Mouse (Mus musculus): ENCODE results near the gene Srgap2.
A peak's percentile ranks its signal among the peaks of the same experiment; 100 is the strongest.

The Srgap2 gene

DNA sequence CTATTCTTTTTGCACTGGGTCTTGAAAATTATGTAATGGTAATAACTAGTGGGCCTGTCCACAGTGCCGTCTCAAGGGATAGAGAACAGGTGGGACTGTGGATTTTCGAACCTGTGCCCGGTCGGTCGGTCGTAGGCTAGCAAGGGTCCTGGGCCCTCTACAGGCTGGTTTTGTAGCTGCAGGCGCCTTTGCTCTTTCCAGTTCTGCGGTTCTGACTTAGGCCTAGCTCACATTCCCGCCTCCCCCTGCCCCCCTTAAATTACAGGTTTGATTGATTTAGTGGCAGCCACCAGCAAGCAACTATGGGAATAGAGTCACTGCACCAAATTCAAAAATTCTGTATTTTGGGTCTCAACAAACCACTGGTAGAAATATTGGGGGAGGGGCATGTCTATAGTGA, 281.2 kb downstream of the Srgap2 start:
- DNase-seq (ENCODE audit: low read depth), result peak; percentile 70

- DNase-seq (ENCODE audit: low read depth), result peak; percentile 67
Observed at GRCm38 (mm10) chr1:131245089-131245856, 281.9 kb downstream of the Srgap2 start, which contains the start of gene Rassf5. Rassf5 (minus strand) TSS chr1:131245258.

- DNase-seq (ENCODE audit: low read depth), result peak; percentile 32
Observed at GRCm38 (mm10) chr1:131244536-131245088, 282.5 kb downstream of the Srgap2 start.

DNA sequence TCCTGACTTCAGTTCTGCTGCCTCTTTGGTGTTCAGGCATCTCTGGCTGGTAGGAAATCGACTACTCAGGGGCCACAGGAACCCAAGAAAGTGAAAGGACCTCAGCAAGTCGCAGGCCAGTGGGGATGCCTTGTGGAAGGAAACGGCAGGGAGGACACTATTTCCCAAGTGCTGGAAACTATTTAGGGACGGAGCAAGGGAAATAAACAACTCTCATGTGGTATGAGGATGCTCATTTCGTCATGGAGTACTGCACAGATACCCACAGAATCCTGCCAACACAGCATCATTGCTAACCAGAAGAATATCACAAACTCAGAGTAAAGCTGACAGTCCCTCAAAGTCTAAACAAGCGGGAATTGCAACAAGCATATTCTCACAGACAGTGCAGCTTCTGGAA, 284.2 kb downstream of the Srgap2 start:
- no peak for DNase-seq (ENCODE audit: low read depth)

DNA sequence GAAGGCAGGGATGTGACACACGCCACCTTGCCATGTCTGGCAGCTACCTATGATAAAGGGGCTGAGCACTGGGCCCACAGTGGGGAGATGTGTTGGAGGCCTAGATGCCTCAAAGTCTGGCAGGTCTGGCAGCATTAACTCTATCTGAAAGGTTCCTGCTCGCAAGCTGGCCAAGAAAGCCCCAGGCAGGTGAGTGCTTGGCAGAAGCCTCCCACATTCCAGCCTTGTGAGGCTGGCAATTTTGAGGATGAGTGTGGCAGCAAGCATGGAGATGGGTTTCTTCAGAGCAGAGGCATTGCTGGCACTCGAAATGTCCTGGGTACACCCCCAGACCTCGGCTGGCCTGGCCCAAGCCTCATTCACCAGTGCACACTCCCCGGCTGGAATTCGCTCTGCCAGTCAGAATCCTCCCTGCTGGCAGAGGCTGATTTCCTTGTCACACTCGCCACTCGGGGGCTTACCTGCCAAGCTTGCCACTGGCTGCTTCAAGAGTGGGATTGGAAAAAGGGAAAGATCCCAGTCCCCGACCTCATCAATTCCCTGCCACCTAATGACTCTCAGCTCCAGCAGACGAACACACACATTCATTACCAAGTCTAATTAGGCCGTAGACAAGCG, 287.5 kb downstream of the Srgap2 start:
- no peak for DNase-seq (ENCODE audit: low read depth)

DNA sequence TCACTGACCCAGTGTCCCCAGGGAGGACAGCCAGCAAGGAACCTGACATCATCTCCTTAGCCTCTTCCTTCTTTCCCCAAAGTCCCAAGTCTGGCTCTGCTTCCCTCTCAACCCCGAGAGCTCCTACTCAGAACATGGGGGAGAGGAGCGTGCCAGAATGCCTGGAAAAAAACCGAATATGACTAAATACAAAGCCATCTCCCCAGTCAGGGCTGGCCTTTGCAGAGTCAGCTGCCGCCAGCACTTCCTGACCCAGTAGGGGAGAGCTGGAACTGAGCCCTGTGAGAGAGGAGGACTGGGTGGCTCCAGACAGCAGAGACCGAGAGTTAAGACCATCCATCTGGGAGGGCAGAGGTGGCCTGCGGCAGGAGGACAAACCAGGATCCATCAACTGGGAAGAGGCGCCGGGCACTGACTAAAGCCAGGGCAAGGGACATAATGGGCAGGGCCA, 288.2 kb downstream of the Srgap2 start:
- no peak for DNase-seq (ENCODE audit: low read depth)

- DNase-seq (ENCODE audit: low read depth), result no peak
Observed at GRCm38 (mm10) chr1:131236077-131236476, 291.1 kb downstream of the Srgap2 start.

All from naive thymus-derived CD4-positive, alpha-beta T cell, adult 2 months (primary cell).